Mouse (Mus musculus) ZHBTc4 (cell line): ENCODE results near the gene Ccdc13.

ENCODE experiments used
- DNase-seq: peaks from one replicate; pipeline ENCODE4 v3.0.0-alpha.2; 2011; ENCODE audit warnings: low read depth, low spot score

The Ccdc13 gene

GRCm38 (mm10) chr9:121838829-121839621, at the start of gene Ccdc13:
Ccdc13 (minus strand) TSS chr9:121839461.
- peak; percentile 89 for DNase-seq

GRCm38 (mm10) chr9:121882015-121882457, 42.8 kb upstream of the Ccdc13 start:
- no peak for DNase-seq

- no peak for DNase-seq
These were observed 42.0 kb upstream of the Ccdc13 start for GRCm38 (mm10) chr9:121881301-121881700.

- peak; percentile 88 for DNase-seq
These were observed 41.6 kb upstream of the Ccdc13 start for GRCm38 (mm10) chr9:121880840-121881239.

GRCm38 (mm10) chr9:121877052-121877740, 37.9 kb upstream of the Ccdc13 start:
- peak; percentile 70 for DNase-seq

- no peak for DNase-seq
These were observed 34.3 kb upstream of the Ccdc13 start for GRCm38 (mm10) chr9:121873578-121873977.

- no peak for DNase-seq
These were observed 32.9 kb upstream of the Ccdc13 start for GRCm38 (mm10) chr9:121872062-121872683.

- DNase-seq: no peak
These were observed 30.8 kb upstream of the Ccdc13 start for GRCm38 (mm10) chr9:121869973-121870515.

GRCm38 (mm10) chr9:121869432-121869831, 30.2 kb upstream of the Ccdc13 start:
- no peak for DNase-seq

- no peak for DNase-seq
These were observed 29.0 kb upstream of the Ccdc13 start for GRCm38 (mm10) chr9:121868236-121868635.

GRCm38 (mm10) chr9:121867632-121868031, 28.4 kb upstream of the Ccdc13 start:
- no peak for DNase-seq

- DNase-seq: no peak
These were observed 26.3 kb upstream of the Ccdc13 start for GRCm38 (mm10) chr9:121865425-121866008.

GRCm38 (mm10) chr9:121864837-121865236, 25.6 kb upstream of the Ccdc13 start:
- no peak for DNase-seq

GRCm38 (mm10) chr9:121860921-121861320, 21.7 kb upstream of the Ccdc13 start:
- DNase-seq: no peak

GRCm38 (mm10) chr9:121859345-121859744, 20.1 kb upstream of the Ccdc13 start:
- DNase-seq: no peak

- no peak for DNase-seq
These were observed 18.9 kb upstream of the Ccdc13 start, which contains the start of gene Higd1a for GRCm38 (mm10) chr9:121858153-121858488. Higd1a (minus strand) TSS chr9:121858362.

- DNase-seq: peak; percentile 98
These were observed 18.4 kb upstream of the Ccdc13 start for GRCm38 (mm10) chr9:121857474-121858152.

- no peak for DNase-seq
These were observed 17.6 kb upstream of the Ccdc13 start for GRCm38 (mm10) chr9:121856649-121857416.

- no peak for DNase-seq
These were observed 15.0 kb upstream of the Ccdc13 start for GRCm38 (mm10) chr9:121854246-121854645.

- DNase-seq: no peak
These were observed 8.6 kb upstream of the Ccdc13 start for GRCm38 (mm10) chr9:121847842-121848241.
